Mouse (Mus musculus) MEL (cell line): ENCODE data around the gene Lrat. TPM values are rescaled to one million over a fixed set of nuclear protein-coding genes. Genes with fewer than 3 reads are reported as not detected.

Experiments used
- DNase-seq: peaks from one replicate; pipeline ENCODE4 v3.0.0; 2011; ENCODE audit warnings: low read depth, low spot score
- H3K27ac ChIP-seq: 2 replicates; pipeline ENCODE4 v1.5.1; 2012; ENCODE audit warnings: low read depth, mild to moderate bottlenecking, control low read depth, low read length, moderate library complexity; ENCODE audit not compliant: control insufficient read depth
- H3K27me3 ChIP-seq, 2 experiments: fragments of 150-350 bp in 1 of 2; sonication (generic) in 1 of 2; 2 replicates each; pipeline ENCODE4 v1.6.1; 2012; ENCODE audit warnings: low read length in 2 of 2, mild to moderate bottlenecking in 2 of 2, improper control_type of control experiment in 1 of 2, moderate library complexity in 1 of 2; ENCODE audit not compliant: insufficient read depth in 2 of 2, control insufficient read depth in 1 of 2
- H3K36me3 ChIP-seq, 2 experiments: 2 replicates each; pipeline ENCODE4 v1.6.1; 2012 to 2014; ENCODE audit warnings: low read length in 2 of 2, improper control_type of control experiment in 1 of 2, inconsistent platforms in 1 of 2, mild to moderate bottlenecking in 1 of 2; ENCODE audit not compliant: insufficient read depth in 2 of 2, control insufficient read depth in 1 of 2
- H3K4me1 ChIP-seq, 2 experiments: fragments of 150-350 bp in 1 of 2; sonication (generic) in 1 of 2; 2 replicates each; pipeline ENCODE4 v1.6.1; 2012; ENCODE audit warnings: low read length in 2 of 2, improper control_type of control experiment in 1 of 2, mild to moderate bottlenecking in 1 of 2; ENCODE audit not compliant: insufficient read depth in 2 of 2, control insufficient read depth in 1 of 2
- H3K4me3 ChIP-seq, 2 experiments: fragments of 150-350 bp in 1 of 2; sonication (generic) in 1 of 2; 2 replicates each; pipeline ENCODE4 v1.5.1; 2012; ENCODE audit warnings: low read depth in 2 of 2, low read length in 2 of 2, mild to moderate bottlenecking in 2 of 2, moderate library complexity in 2 of 2, control low read depth in 1 of 2, improper control_type of control experiment in 1 of 2; ENCODE audit not compliant: control insufficient read depth in 1 of 2, insufficient read depth in 1 of 2
- H3K79me2 ChIP-seq: 2 replicates; pipeline ENCODE4 v1.6.1; 2012; ENCODE audit warnings: mild to moderate bottlenecking, low read length, moderate library complexity; ENCODE audit not compliant: control insufficient read depth, poor library complexity, insufficient read depth
- H3K9ac ChIP-seq: 2 replicates; pipeline ENCODE4 v1.6.1; 2012; ENCODE audit warnings: low read depth, mild to moderate bottlenecking, control low read depth, low read length, moderate library complexity; ENCODE audit not compliant: control insufficient read depth, poor library complexity, severe bottlenecking
- H3K9me3 ChIP-seq: fragments of 150-350 bp; sonication (generic); replicated peaks from 2 replicates; pipeline ENCODE4 v1.6.1; 2012; ENCODE audit warnings: mild to moderate bottlenecking, low read length, improper control_type of control experiment, moderate library complexity; ENCODE audit not compliant: insufficient read depth
- BHLHE40 ChIP-seq: IDR thresholded peaks from 2 replicates; pipeline ENCODE4 v1.6.1; 2012; ENCODE audit warnings: low read depth, mild to moderate bottlenecking, inconsistent platforms, low read length, improper control_type of control experiment, borderline replicate concordance
- CHD1 ChIP-seq: IDR thresholded peaks from 2 replicates; pipeline ENCODE4 v1.6.1; 2012; ENCODE audit warnings: low read depth, mild to moderate bottlenecking, inconsistent platforms, low read length, improper control_type of control experiment
- CHD2 ChIP-seq: IDR thresholded peaks from 2 replicates; pipeline ENCODE4 v1.6.1; 2011; ENCODE audit warnings: low read length, improper control_type of control experiment
- CTCF ChIP-seq, 3 experiments: IDR thresholded peaks in 2 of 3; conservative IDR thresholded peaks in 1 of 3; 2 replicates each; pipeline ENCODE4 v1.5.1; 2011 to 2012; ENCODE audit warnings: low read length in 3 of 3, low read depth in 2 of 3, mild to moderate bottlenecking in 2 of 3, improper control_type of control experiment in 1 of 3, inconsistent platforms in 1 of 3, mixed read lengths in 1 of 3, moderate library complexity in 1 of 3; ENCODE audit not compliant: control insufficient read depth in 1 of 3, insufficient read depth in 1 of 3, poor library complexity in 1 of 3, severe bottlenecking in 1 of 3
- EP300 ChIP-seq, 2 experiments: IDR thresholded peaks; 2 replicates each; pipeline ENCODE4 v1.6.1; 2011; ENCODE audit warnings: improper control_type of control experiment in 2 of 2, low read length in 2 of 2, low read depth in 1 of 2, mild to moderate bottlenecking in 1 of 2
- GATA1 ChIP-seq: IDR thresholded peaks from 2 replicates; pipeline ENCODE4 v1.6.1; 2011; ENCODE audit warnings: low read depth, low read length, improper control_type of control experiment
- HCFC1 ChIP-seq: IDR thresholded peaks from 2 replicates; pipeline ENCODE4 v1.6.1; 2012; ENCODE audit warnings: low read depth, mild to moderate bottlenecking, inconsistent platforms, low read length, improper control_type of control experiment, moderate library complexity
- KAT2A ChIP-seq: conservative IDR thresholded peaks from 2 replicates; pipeline ENCODE4 v1.6.1; 2012; ENCODE audit warnings: low read depth, low read length, improper control_type of control experiment, inconsistent platforms
- MAFK ChIP-seq: IDR thresholded peaks from 2 replicates; pipeline ENCODE4 v1.6.1; 2011; ENCODE audit warnings: low read depth, mild to moderate bottlenecking, low read length, improper control_type of control experiment, borderline replicate concordance
- MAZ ChIP-seq: IDR thresholded peaks from 2 replicates; pipeline ENCODE4 v1.6.1; 2012; ENCODE audit warnings: low read depth, mild to moderate bottlenecking, inconsistent platforms, low read length, improper control_type of control experiment
- MEF2A ChIP-seq: IDR thresholded peaks from 2 replicates; pipeline ENCODE4 v1.6.1; 2014; ENCODE audit warnings: low read depth, mild to moderate bottlenecking, inconsistent platforms, low read length, improper control_type of control experiment; ENCODE audit not compliant: poor library complexity, insufficient replicate concordance, severe bottlenecking; ENCODE audit errors: extremely low read depth
- MXI1 ChIP-seq: IDR thresholded peaks from 2 replicates; pipeline ENCODE4 v1.6.1; 2011; ENCODE audit warnings: mild to moderate bottlenecking, low read depth, low read length, improper control_type of control experiment
- MYB ChIP-seq: IDR thresholded peaks from 2 replicates; pipeline ENCODE4 v1.6.1; 2011; ENCODE audit warnings: mild to moderate bottlenecking, low read depth, low read length, improper control_type of control experiment
- MYC ChIP-seq: IDR thresholded peaks from 2 replicates; pipeline ENCODE4 v1.6.1; 2011; ENCODE audit warnings: low read depth, mild to moderate bottlenecking, low read length, improper control_type of control experiment, moderate library complexity
- NRF1 ChIP-seq: IDR thresholded peaks from 2 replicates; pipeline ENCODE4 v1.6.1; 2014; ENCODE audit warnings: low read depth, mild to moderate bottlenecking, inconsistent platforms, low read length, improper control_type of control experiment, moderate library complexity; ENCODE audit not compliant: poor library complexity, insufficient read depth, severe bottlenecking
- POLR2A ChIP-seq, 2 experiments: IDR thresholded peaks; 2 replicates each; pipeline ENCODE4 v1.6.1; 2011 to 2012; ENCODE audit warnings: low read length in 2 of 2, mild to moderate bottlenecking in 2 of 2, control low read depth in 1 of 2, improper control_type of control experiment in 1 of 2, low read depth in 1 of 2, moderate library complexity in 1 of 2; ENCODE audit not compliant: control insufficient read depth in 1 of 2, insufficient read depth in 1 of 2, poor library complexity in 1 of 2
- POLR2AphosphoS2 ChIP-seq: IDR thresholded peaks from 2 replicates; pipeline ENCODE4 v1.6.1; 2011; ENCODE audit warnings: low read length, improper control_type of control experiment
- RAD21 ChIP-seq: IDR thresholded peaks from 2 replicates; pipeline ENCODE4 v1.6.1; 2011; ENCODE audit warnings: mild to moderate bottlenecking, low read depth, low read length, improper control_type of control experiment
- SIN3A ChIP-seq: IDR thresholded peaks from 2 replicates; pipeline ENCODE4 v1.6.1; 2012; ENCODE audit warnings: low read length, improper control_type of control experiment, inconsistent platforms
- SMC3 ChIP-seq: IDR thresholded peaks from 2 replicates; pipeline ENCODE4 v1.6.1; 2011; ENCODE audit warnings: low read depth, low read length, improper control_type of control experiment
- TBP ChIP-seq: IDR thresholded peaks from 2 replicates; pipeline ENCODE4 v1.8.0; 2011; ENCODE audit warnings: low read depth, low read length, improper control_type of control experiment
- TCF12 ChIP-seq: IDR thresholded peaks from 2 replicates; pipeline ENCODE4 v1.6.1; 2014; ENCODE audit warnings: low read depth, mild to moderate bottlenecking, inconsistent platforms, low read length, improper control_type of control experiment, moderate library complexity
- UBTF ChIP-seq: IDR thresholded peaks from 2 replicates; pipeline ENCODE4 v1.6.1; 2012; ENCODE audit warnings: low read depth, mild to moderate bottlenecking, inconsistent platforms, low read length, improper control_type of control experiment, moderate library complexity, borderline replicate concordance; ENCODE audit not compliant: insufficient read depth
- USF1 ChIP-seq: IDR thresholded peaks from 2 replicates; pipeline ENCODE4 v1.6.1; 2014; ENCODE audit warnings: low read depth, mild to moderate bottlenecking, inconsistent platforms, low read length, improper control_type of control experiment, moderate library complexity
- ZKSCAN1 ChIP-seq: IDR thresholded peaks from 2 replicates; pipeline ENCODE4 v1.6.1; 2012; ENCODE audit warnings: low read depth, mild to moderate bottlenecking, inconsistent platforms, low read length, improper control_type of control experiment, moderate library complexity
- ZNF384 ChIP-seq: IDR thresholded peaks from 2 replicates; pipeline ENCODE4 v1.6.1; 2012; ENCODE audit warnings: low read depth, mild to moderate bottlenecking, inconsistent platforms, low read length, improper control_type of control experiment
- polyA plus RNA-seq, 2 experiments: library from polyadenylated mRNA; stranded (reverse) in 1 of 2; unstranded in 1 of 2; fragments of >175 nt in 1 of 2; fragments of >200 nt in 1 of 2; gene quantifications; 2 replicates each; pipeline versions ENCODE4 v1.2.1 to v1.2.4; 2012; ENCODE audit warnings: low replicate concordance in 2 of 2, low read depth in 1 of 2; ENCODE audit not compliant: insufficient read length in 2 of 2, insufficient read depth in 1 of 2, missing spikeins in 1 of 2
- total RNA-seq: library from RNA; depleted of rRNA; stranded (reverse); fragments of 300-350 nt; gene quantifications from 2 replicates; pipeline ENCODE4 v1.2.3, GENCODE M21; 2012

Gene Lrat
- total and polyA plus RNA-seq, 3 experiments = not detected

- TF ChIP-seq TBP (no peak), ZNF384 (no peak), SMC3 (no peak), POLR2A (IDR thresholded peaks at IDR 0.05; ENCODE audit: control insufficient read depth in 1 of 2, insufficient read depth in 1 of 2, low read depth in 1 of 2, low read length in 2 of 2, poor library complexity in 1 of 2) (no peak), USF1 (no peak), HCFC1 (no peak), TCF12 (no peak), CTCF (IDR thresholded peaks at IDR 0.05 in 2 of 3, conservative IDR thresholded peaks at IDR 0.05 in 1 of 3; ENCODE audit: control insufficient read depth in 1 of 3, insufficient read depth in 1 of 3, low read depth in 2 of 3, low read length in 3 of 3, poor library complexity in 1 of 3, severe bottlenecking in 1 of 3) (no peak), EP300 (IDR thresholded peaks at IDR 0.05; ENCODE audit: low read depth in 1 of 2, low read length in 2 of 2) (no peak), MAFK (no peak), MEF2A (no peak), KAT2A (no peak), RAD21 (no peak)
- Histone ChIP-seq H3K4me1 (no peaks in the 10 kb centered on the region), H3K27me3 (no peaks in the 10 kb centered on the region), H3K9ac (no peak overlapping the region), H3K27ac (no peak overlapping the region), H3K4me3 (no peak overlapping the region), H3K79me2 (no peaks in the 10 kb centered on the region), H3K9me3 (no peaks in the 10 kb centered on the region), H3K36me3 (no peaks in the 10 kb centered on the region)
- no peak for DNase-seq
Measured at GRCm38 (mm10) chr3:82904211-82904908, 587 bp upstream of the Lrat start.

DNA sequence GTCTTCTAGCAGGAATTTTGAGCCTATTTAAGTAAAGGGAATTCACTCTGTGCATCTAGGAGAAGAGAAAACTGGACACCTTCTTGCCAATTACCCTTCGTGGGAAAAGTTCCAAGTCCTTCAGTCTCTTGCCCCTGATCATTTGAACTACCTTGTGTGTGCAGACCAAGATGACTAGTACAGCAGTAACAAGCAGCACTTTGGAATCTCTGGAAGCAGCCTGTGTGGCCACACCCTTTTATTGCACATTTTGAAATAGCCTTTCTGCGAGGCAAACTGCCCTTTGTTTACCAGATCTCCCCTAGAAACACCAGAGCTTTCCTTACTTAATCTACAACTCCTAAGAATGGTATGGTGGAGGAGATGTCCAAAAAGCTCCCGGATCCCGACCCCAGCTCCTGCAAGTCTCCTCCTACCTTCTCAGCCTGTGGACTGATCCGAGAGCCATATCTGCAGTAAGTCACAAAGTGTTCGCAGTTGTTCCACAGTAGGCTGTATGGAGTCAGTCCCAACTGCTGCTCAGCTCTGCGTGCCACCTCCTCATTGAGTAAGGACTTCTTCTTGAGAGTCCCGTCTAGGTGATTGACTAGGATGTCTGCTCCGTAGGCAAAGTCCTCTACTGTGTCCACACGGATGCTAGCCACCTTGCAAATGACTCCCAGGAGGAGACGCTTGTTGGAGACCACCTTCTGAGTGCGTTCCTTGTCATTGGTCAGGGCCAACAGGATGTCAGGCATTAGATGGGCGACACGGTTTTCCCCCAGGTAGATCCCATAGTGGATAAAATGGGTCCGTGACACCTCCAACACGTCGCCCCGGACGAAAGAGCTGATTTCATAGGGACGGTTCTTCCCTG, 788 bp downstream of the Lrat start:
- Histone ChIP-seq H3K36me3 (no peaks in the 10 kb centered on the region), H3K27ac (no peak overlapping the region), H3K9me3 (no peaks in the 10 kb centered on the region), H3K79me2 (no peaks in the 10 kb centered on the region), H3K27me3 (no peaks in the 10 kb centered on the region), H3K4me1 (no peaks in the 10 kb centered on the region), H3K4me3 (no peak overlapping the region), H3K9ac (no peak overlapping the region)
- TF ChIP-seq MXI1 (no peak), MYC (no peak), SMC3 (no peak), UBTF (no peak), GATA1 (no peak), NRF1 (no peak), CHD2 (no peak), USF1 (no peak), MYB (no peak), ZKSCAN1 (no peak), SIN3A (no peak), KAT2A (no peak), MAZ (no peak), MEF2A (no peak), BHLHE40 (no peak), HCFC1 (no peak), CHD1 (no peak), POLR2AphosphoS2 (no peak), EP300 (IDR thresholded peaks at IDR 0.05; ENCODE audit: low read depth in 1 of 2, low read length in 2 of 2) (no peak)
- no peak for DNase-seq
